Mouse (Mus musculus) erythroblast, embryonic 14.5 days (primary cell): Measurements from ENCODE around the gene Defb36. TPM values are rescaled to one million over a fixed set of nuclear protein-coding genes. Genes with fewer than 3 reads are reported as not detected.

Experiments used
- H3K27me3 ChIP-seq: 2 replicates; pipeline ENCODE4 v1.6.1; 2012; ENCODE audit warnings: inconsistent platforms; ENCODE audit not compliant: control insufficient read depth
- H3K36me3 ChIP-seq: 2 replicates; pipeline ENCODE4 v1.6.1; 2012; ENCODE audit warnings: mild to moderate bottlenecking, inconsistent platforms; ENCODE audit not compliant: control insufficient read depth
- H3K4me1 ChIP-seq: 2 replicates; pipeline ENCODE4 v1.6.1; 2012; ENCODE audit warnings: inconsistent platforms; ENCODE audit not compliant: control insufficient read depth
- H3K4me3 ChIP-seq: replicated peaks from 2 replicates; pipeline ENCODE3; 2012; ENCODE audit warnings: moderate library complexity, mild to moderate bottlenecking, inconsistent platforms
- H3K9me3 ChIP-seq: 2 replicates; pipeline ENCODE4 v1.6.1; 2012; ENCODE audit warnings: low read length, inconsistent platforms, mixed read lengths; ENCODE audit not compliant: control insufficient read depth
- GATA1 ChIP-seq: IDR thresholded peaks from 2 replicates; pipeline ENCODE4 v1.6.1; 2012; ENCODE audit warnings: low read length, inconsistent platforms, mixed read lengths
- TAL1 ChIP-seq: IDR thresholded peaks from 3 replicates; pipeline ENCODE4 v1.6.1; 2012; ENCODE audit warnings: low read length, inconsistent platforms, mixed read lengths
- polyA plus RNA-seq: library from polyadenylated mRNA; stranded (reverse); fragments of >175 nt; gene quantifications from 2 replicates; pipeline ENCODE4 v1.2.3, GENCODE M21; 2012

The Defb36 gene
- polyA plus RNA-seq, 1 experiment = not detected

- TF ChIP-seq GATA1 (no peak), TAL1 (no peak)
- no peaks in the 10 kb centered on the region for H3K27me3 ChIP-seq
- no peaks in the 10 kb centered on the region for H3K9me3 ChIP-seq
- no peaks in the 10 kb centered on the region for H3K4me1 ChIP-seq
- H3K36me3 ChIP-seq = no peaks in the 10 kb centered on the region
- no peak overlapping the region for H3K4me3 ChIP-seq
These were observed 48.9 kb downstream of the Defb36 start for GRCm38 (mm10) chr2:152652901-152653620.

DNA sequence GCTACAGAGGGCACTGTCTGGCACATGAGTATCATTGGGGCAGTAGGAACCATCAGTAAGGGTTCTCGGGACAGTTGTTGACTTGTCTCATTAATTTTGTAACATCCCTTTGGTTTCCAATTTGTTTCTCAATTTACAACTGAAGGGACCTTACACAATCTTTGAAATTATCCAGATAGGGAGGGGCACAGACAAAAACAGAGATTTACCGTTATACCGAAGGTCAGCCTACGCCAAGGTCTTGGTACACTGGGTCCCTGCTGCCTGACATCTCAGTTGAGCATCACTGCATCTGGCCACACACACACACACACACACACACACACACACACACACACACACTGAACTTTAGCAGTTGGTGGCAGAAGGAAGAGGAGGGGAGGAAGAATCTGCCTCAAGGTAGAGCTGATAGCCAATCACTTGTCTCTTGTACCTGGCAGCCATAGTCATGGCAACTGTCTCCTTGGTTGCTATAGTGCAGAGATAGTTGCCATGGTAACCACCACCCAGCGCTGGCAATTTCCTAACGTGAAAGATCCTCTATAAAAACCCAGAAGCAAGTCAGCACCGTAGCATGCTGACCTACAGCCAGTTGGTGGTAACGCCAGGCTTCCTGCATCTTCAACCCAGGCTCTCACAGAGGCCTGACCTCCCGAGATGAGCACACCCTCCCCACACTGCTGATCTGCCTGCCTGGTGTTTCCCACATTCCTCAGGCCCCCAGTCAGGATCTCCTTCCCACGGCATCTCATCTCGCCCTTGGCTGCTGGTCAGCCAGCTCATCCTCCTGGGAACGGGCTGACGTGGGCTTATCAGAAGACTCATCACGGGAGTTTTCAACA, 50.0 kb downstream of the Defb36 start:
- no peaks in the 10 kb centered on the region for H3K9me3 ChIP-seq
- H3K4me3 ChIP-seq = no peak overlapping the region
- TF ChIP-seq TAL1 (no peak), GATA1 (no peak)
- no peaks in the 10 kb centered on the region for H3K4me1 ChIP-seq
- no peaks in the 10 kb centered on the region for H3K27me3 ChIP-seq
- H3K36me3 ChIP-seq = no peaks in the 10 kb centered on the region

- Histone ChIP-seq H3K4me1 (no peaks in the 10 kb centered on the region), H3K9me3 (no peaks in the 10 kb centered on the region), H3K36me3 (no peaks in the 10 kb centered on the region), H3K27me3 (no peaks in the 10 kb centered on the region), H3K4me3 (no peak overlapping the region)
- TF ChIP-seq TAL1 (no peak), GATA1 (no peak)
These were observed 53.3 kb downstream of the Defb36 start for GRCm38 (mm10) chr2:152657398-152657797.

GRCm38 (mm10) chr2:152661163-152661562, 57.0 kb downstream of the Defb36 start:
- TF ChIP-seq GATA1 = no peak
- no peak for TF ChIP-seq TAL1
- peaks cover 2% of the 10 kb centered on the region; the same call in 1 of the 2 replicates for H3K27me3 ChIP-seq
- no peak overlapping the region for H3K4me3 ChIP-seq
- no peaks in the 10 kb centered on the region for H3K36me3 ChIP-seq
- H3K9me3 ChIP-seq = no peaks in the 10 kb centered on the region
- H3K4me1 ChIP-seq = no peaks in the 10 kb centered on the region

Other genes starting within 250 kb of the Defb36 start
- not detected in 2 replicates for gene Nrsn2, start 227.7 kb upstream of the Defb36 start, polyA plus RNA-seq
- gene Sox12, start 206.3 kb upstream of the Defb36 start, polyA plus RNA-seq = 1.4 and 2.3 TPM in 2 replicates
- 0.90 and 1.0 TPM in 2 replicates for gene Zcchc3, start 189.3 kb upstream of the Defb36 start, polyA plus RNA-seq
- not detected in 2 replicates for gene 6820408C15Rik, start 188.7 kb upstream of the Defb36 start, polyA plus RNA-seq
- not detected in 2 replicates for gene Defb23, start 139.7 kb upstream of the Defb36 start, polyA plus RNA-seq
- gene Defb20, start 127.3 kb upstream of the Defb36 start, polyA plus RNA-seq = not detected in 2 replicates
- not detected in 2 replicates for gene Defb22, start 114.2 kb upstream of the Defb36 start, polyA plus RNA-seq
- 0.21 TPM in 1 of 2 replicates, not detected in the other for gene Defb26, start 92.6 kb upstream of the Defb36 start, polyA plus RNA-seq
- not detected in 2 replicates for gene Defb28, start 86.1 kb upstream of the Defb36 start, polyA plus RNA-seq
- gene Defb29, start 64.2 kb upstream of the Defb36 start, polyA plus RNA-seq = not detected in 2 replicates
- gene Gm17416, start 35.0 kb upstream of the Defb36 start, polyA plus RNA-seq = not detected in 2 replicates
- not detected in 2 replicates for gene Defb21, start 31.6 kb upstream of the Defb36 start, polyA plus RNA-seq
- not detected in 2 replicates for gene Defb19, start 24.0 kb upstream of the Defb36 start, polyA plus RNA-seq
- not detected in 2 replicates for gene Defb45, start 4.9 kb upstream of the Defb36 start, polyA plus RNA-seq
- gene Defb25, start 18.7 kb downstream of the Defb36 start, polyA plus RNA-seq = not detected in 2 replicates
- not detected in 2 replicates for gene Rem1, start 22.6 kb downstream of the Defb36 start, polyA plus RNA-seq
- gene H13, start 65.1 kb downstream of the Defb36 start, polyA plus RNA-seq = 2.1 and 2.4 TPM in 2 replicates
- 0.19 and 0.30 TPM in 2 replicates for gene Mcts2, start 82.7 kb downstream of the Defb36 start, polyA plus RNA-seq
- gene Id1, start 131.9 kb downstream of the Defb36 start, polyA plus RNA-seq = 0.75 and 1.2 TPM in 2 replicates
- gene Cox4i2, start 149.8 kb downstream of the Defb36 start, polyA plus RNA-seq = not detected in 2 replicates
- 212 and 213 TPM in 2 replicates for gene Bcl2l1, start 227.4 kb downstream of the Defb36 start, polyA plus RNA-seq
- gene Tpx2, start 243.6 kb downstream of the Defb36 start, polyA plus RNA-seq = 4.9 and 5.7 TPM in 2 replicates